Mouse (Mus musculus): ENCODE measurements around the gene Atp6ap2. TPM values are rescaled to one million over a fixed set of nuclear protein-coding genes. Genes with fewer than 3 reads are reported as not detected.
A peak's percentile ranks its signal among the peaks of the same experiment; 100 is the strongest.
"Not testable (repeated sequence)": the region's sequence is repeated elsewhere in the genome, so short reads cannot be mapped to it uniquely, and the experiment has no call there.

Atp6ap2 gene
- polyA plus RNA-seq (2015; fragmentation: Nextera tagmentation; extraction: Ambion mirVana) = 198 TPM in 2 replicates

DNA sequence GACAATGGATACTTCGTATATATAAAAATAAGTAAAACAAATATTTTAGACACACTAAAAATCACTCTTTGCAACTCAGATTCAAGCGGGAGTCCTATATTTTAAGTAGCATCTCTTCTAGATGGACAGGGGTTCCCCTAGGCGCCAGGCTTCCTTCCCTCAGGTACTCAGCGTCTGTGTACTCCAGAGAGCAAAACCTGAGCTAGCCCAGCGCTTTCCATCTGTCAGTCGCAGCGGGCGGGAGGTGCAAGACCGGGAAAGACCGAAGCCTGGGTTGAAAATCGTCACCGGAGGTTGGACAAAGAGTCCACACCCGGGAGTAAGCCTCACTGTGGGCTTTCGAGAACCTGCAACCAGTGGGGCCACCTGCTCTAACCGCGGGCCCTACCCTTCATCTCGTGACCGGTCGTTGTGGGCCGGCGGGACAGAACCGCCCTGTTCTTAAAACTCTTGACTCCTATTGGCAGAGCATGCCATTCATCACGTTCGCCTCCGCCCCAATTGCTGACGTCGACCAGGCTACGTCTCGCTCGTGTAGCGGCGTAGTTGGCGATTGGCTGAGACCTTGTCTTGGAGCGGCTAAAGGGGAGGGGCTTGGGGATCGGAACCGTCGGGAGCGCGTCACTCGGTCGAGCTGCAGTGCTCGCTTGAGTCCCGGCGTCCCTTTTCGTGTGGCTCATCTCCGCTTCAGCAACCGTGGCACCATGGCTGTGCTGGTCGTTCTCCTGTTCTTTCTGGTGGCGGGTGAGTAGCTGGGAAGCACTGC lies at the start of gene Atp6ap2:
Atp6ap2 (plus strand) TSS at position 610 of the 766 bp plus-strand sequence.
- 28% methylated on average over 49 of the region's 49 CpGs for WGBS

DNA sequence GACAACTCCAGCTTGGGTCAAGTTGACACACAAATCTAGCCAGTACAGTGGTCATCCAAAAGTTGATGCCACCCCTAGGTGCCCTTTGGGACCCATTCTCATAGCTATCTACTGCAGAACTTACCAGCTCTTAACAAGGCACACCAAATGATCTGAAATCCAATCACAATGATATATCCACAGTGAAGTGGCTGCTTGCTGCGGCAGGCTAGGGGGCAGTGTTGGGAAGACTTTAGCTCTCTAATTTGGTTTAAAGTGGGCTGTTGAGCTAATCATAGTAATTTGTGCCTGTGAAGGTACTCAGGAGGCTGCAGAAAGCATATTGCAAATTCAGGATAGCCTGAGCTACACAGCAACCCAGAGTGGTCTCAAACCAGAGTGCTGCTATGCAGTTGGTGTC lies 43.2 kb upstream of the Atp6ap2 start:
- Histone ChIP-seq H3K9ac (no peak overlapping the region), H3K27ac (replicated peaks) (no peak overlapping the region), H3K4me1 (replicated peaks) (no peaks in the 10 kb centered on the region), H3K4me2 (no peak overlapping the region), H3K36me3 (no peaks in the 10 kb centered on the region), H3K9me3 (no peaks in the 10 kb centered on the region), H3K27me3 (no peaks in the 10 kb centered on the region), H3K4me3 (no peak overlapping the region)
- WGBS = 75% methylated on average over 1 of the region's 1 CpGs
- ATAC-seq (ENCODE audit: low FRiP score, low read depth) = no peak

More for the DNA sequence above, at the start of gene Atp6ap2:
- Histone ChIP-seq H3K27ac (replicated peaks) (peak within 1 kb of the TSS; percentile 90), H3K4me3 (peak within 1 kb of the TSS; percentile 80), H3K9ac (peak within 1 kb of the TSS; percentile 76), H3K36me3 (no peaks in the 10 kb centered on the region), H3K4me2 (peak within 1 kb of the TSS; percentile 53), H3K9me3 (no peaks in the 10 kb centered on the region), H3K27me3 (no peaks in the 10 kb centered on the region), H3K4me1 (replicated peaks) (peaks cover 10% of the 10 kb centered on the region)
- peak; percentile 100 for ATAC-seq (ENCODE audit: low FRiP score, low read depth)

GRCm38 (mm10) chrX:12557086-12557485 lies 30.5 kb upstream of the Atp6ap2 start:
- Histone ChIP-seq H3K36me3 (no peaks in the 10 kb centered on the region), H3K9ac (no peak overlapping the region), H3K4me2 (no peak overlapping the region), H3K4me1 (replicated peaks) (no peaks in the 10 kb centered on the region), H3K9me3 (no peaks in the 10 kb centered on the region), H3K27me3 (no peaks in the 10 kb centered on the region), H3K4me3 (no peak overlapping the region), H3K27ac (replicated peaks) (no peak overlapping the region)
- no peak for ATAC-seq (ENCODE audit: low FRiP score, low read depth)
- WGBS = 70% methylated on average over 7 of the region's 7 CpGs

DNA sequence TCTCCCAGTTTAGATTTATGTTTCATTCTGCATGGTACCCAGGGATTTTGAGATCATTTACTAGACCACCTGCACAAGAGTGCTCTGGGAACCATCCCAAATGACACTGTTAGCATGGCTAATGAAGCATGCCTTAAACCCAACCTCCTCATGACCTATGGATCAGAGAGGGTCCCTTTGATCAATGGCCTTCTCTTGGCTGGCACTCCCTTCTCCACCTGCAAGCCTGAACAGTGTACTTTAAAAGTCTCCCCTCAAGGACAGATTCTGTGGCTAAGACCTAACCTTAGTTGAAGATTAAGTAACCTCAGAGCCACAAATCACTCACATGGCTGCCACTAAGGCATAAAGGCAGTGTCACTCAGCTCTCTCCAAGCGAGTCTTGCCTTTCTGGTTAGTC lies 16.2 kb upstream of the Atp6ap2 start:
- no peak for ATAC-seq (ENCODE audit: low FRiP score, low read depth)
- H3K27me3 ChIP-seq = no peaks in the 10 kb centered on the region
- H3K27ac ChIP-seq (replicated peaks) = no peak overlapping the region
- no peaks in the 10 kb centered on the region for H3K36me3 ChIP-seq
- no peak overlapping the region for H3K9ac ChIP-seq
- H3K4me2 ChIP-seq = no peak overlapping the region
- no peaks in the 10 kb centered on the region for H3K9me3 ChIP-seq
- no peak overlapping the region for H3K4me3 ChIP-seq
- H3K4me1 ChIP-seq (replicated peaks) = no peaks in the 10 kb centered on the region
- WGBS = 71% methylated on average over 1 of the region's 1 CpGs

DNA sequence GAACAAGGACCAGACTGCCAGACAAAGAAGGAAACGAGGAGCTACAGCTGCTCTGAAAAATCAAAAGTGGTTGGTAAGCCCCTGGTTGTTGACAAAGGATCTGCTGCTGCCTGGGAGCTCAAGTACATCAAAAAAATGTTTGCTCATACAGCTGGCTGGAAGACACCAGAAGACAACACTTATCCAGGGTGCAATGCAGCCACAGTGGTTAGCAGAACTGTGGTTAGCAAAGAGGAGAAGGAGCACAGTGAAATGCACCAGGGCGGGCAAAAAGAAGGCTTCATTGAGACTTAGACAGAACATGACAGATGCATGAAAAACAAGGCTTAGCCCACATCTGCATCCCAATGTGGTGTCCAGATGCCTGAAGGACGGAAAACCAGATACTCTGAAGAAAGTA lies 9.7 kb upstream of the Atp6ap2 start:
- no peaks in the 10 kb centered on the region for H3K27me3 ChIP-seq
- no peaks in the 10 kb centered on the region for H3K36me3 ChIP-seq
- no peaks in the 10 kb centered on the region for H3K4me1 ChIP-seq (replicated peaks)
- H3K4me2 ChIP-seq = no peak overlapping the region
- no peak for ATAC-seq (ENCODE audit: low FRiP score, low read depth)
- H3K27ac ChIP-seq (replicated peaks) = no peak overlapping the region
- H3K4me3 ChIP-seq = no peak overlapping the region
- WGBS = 69% methylated on average over 3 of the region's 3 CpGs
- H3K9me3 ChIP-seq = no peaks in the 10 kb centered on the region
- H3K9ac ChIP-seq = no peak overlapping the region

DNA sequence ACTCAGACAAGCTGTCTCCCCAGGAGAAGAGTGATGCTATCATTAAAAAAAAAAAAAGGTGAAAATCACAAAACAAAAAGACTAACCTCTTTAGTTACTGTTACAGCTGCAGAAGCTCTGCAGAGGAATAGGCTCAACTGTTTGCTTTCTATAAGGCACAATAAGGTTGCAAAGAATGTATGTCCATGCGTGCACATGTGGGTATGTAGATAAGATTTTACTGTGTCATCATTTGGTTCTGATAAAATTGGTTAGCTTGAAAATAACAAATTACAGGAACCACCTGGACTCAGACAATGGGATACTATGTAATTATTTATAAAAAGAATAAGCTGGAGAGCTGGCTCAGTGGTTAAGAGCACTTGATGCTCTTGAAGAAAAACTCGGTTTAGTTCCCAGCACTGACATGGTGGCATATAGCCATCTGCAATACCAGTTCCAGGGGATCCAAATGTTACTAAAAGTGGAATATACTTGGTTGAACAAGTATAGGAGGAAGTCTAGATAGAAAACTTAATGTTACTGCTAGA lies 9.2 kb upstream of the Atp6ap2 start:
- Histone ChIP-seq H3K9me3 (no peaks in the 10 kb centered on the region), H3K9ac (no peak overlapping the region), H3K4me2 (no peak overlapping the region), H3K4me1 (replicated peaks) (no peaks in the 10 kb centered on the region), H3K36me3 (no peaks in the 10 kb centered on the region), H3K27ac (replicated peaks) (no peak overlapping the region), H3K27me3 (no peaks in the 10 kb centered on the region), H3K4me3 (no peak overlapping the region)
- ATAC-seq (ENCODE audit: low FRiP score, low read depth) = no peak
- 83% methylated on average over 2 of the region's 2 CpGs for WGBS

GRCm38 (mm10) chrX:12583261-12583660 lies 4.3 kb upstream of the Atp6ap2 start:
- no peak overlapping the region for H3K9ac ChIP-seq
- H3K4me2 ChIP-seq = no peak overlapping the region
- no peaks in the 10 kb centered on the region for H3K36me3 ChIP-seq
- no peak overlapping the region for H3K27ac ChIP-seq (replicated peaks)
- H3K27me3 ChIP-seq = no peaks in the 10 kb centered on the region
- no peak for ATAC-seq (ENCODE audit: low FRiP score, low read depth)
- 90% methylated on average over 5 of the region's 5 CpGs for WGBS
- H3K9me3 ChIP-seq = no peaks in the 10 kb centered on the region
- no peak overlapping the region for H3K4me3 ChIP-seq
- no peaks in the 10 kb centered on the region for H3K4me1 ChIP-seq (replicated peaks)

GRCm38 (mm10) chrX:12587958-12588355 lies 356 bp downstream of the Atp6ap2 start:
- 10% methylated on average over 17 of the region's 18 CpGs for WGBS
- no peak; the same call in 1 of the 2 replicates for ATAC-seq (ENCODE audit: low FRiP score, low read depth)

DNA sequence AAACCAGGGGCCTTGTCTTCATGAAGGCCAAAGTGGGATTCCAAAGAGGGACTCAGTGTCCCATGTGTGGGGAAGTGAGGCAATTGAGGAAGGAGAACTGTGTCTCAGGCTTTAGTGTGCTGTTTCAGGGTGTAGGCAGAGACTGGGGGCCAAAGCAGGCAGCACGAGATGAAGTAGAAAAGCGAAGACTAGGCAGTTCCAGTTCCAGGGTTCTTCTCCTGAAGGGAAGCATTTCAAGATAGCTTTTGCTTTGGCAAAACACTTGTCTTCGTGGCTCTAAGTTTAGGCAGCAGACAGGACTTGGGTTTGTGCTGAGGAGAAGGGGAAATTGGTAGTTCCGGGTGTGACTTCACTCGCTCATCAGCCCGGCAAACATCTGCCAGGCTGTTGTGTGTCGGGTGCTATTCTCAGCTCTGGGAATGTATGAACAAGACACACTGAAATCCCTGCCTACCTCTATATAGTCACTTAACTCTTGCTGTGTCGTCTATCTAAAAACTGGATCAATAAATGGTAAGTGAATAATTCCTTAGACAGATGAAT lies 3.9 kb downstream of the Atp6ap2 start:
- Histone ChIP-seq H3K4me2 (no peak overlapping the region), H3K4me1 (replicated peaks) (peaks cover 10% of the 10 kb centered on the region), H3K36me3 (no peaks in the 10 kb centered on the region), H3K27me3 (no peaks in the 10 kb centered on the region), H3K9me3 (no peaks in the 10 kb centered on the region), H3K27ac (replicated peaks) (no peak overlapping the region), H3K4me3 (no peak overlapping the region), H3K9ac (no peak overlapping the region)
- ATAC-seq (ENCODE audit: low FRiP score, low read depth) = no peak
- 82% methylated on average over 8 of the region's 8 CpGs for WGBS

More at GRCm38 (mm10) chrX:12587958-12588355, 356 bp downstream of the Atp6ap2 start:
- peak overlapping the region; percentile 80 for H3K4me3 ChIP-seq
- H3K4me1 ChIP-seq (replicated peaks) = peaks cover 10% of the 10 kb centered on the region
- peak overlapping the region; percentile 90 for H3K27ac ChIP-seq (replicated peaks)
- H3K9ac ChIP-seq = peak overlapping the region; percentile 76
- no peaks in the 10 kb centered on the region for H3K9me3 ChIP-seq
- no peaks in the 10 kb centered on the region for H3K27me3 ChIP-seq
- no peaks in the 10 kb centered on the region for H3K36me3 ChIP-seq
- H3K4me2 ChIP-seq = peak overlapping the region; percentile 52

DNA sequence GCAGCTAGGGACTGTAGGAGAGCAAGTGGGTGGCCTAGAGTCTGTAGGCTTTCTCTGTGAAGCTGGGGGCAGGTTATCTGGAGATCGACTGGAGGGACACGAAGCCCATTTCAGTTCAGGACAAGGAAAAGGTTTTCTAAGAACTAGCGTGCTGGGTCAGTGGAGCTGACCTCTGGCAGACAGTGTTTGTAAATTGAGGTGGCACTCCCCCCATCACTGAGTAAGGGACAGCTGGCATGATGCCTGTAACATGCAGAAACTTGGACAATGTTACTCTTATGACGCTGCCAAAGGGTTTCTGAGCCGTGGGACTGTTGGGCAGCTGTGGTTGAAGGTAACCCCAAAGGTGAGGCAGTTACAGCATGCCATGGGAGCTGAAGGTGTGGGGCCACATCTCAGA lies 4.4 kb downstream of the Atp6ap2 start:
- Histone ChIP-seq H3K9me3 (no peaks in the 10 kb centered on the region), H3K4me2 (no peak overlapping the region), H3K36me3 (0 out of 2 replicates have a peak, but pooled peaks cover 4% of the 10 kb centered on the region), H3K27ac (replicated peaks) (no peak overlapping the region), H3K4me3 (no peak overlapping the region), H3K27me3 (no peaks in the 10 kb centered on the region), H3K4me1 (replicated peaks) (peaks cover 10% of the 10 kb centered on the region), H3K9ac (no peak overlapping the region)
- no peak for ATAC-seq (ENCODE audit: low FRiP score, low read depth)
- 52% methylated on average over 5 of the region's 5 CpGs for WGBS

GRCm38 (mm10) chrX:12593824-12594223 lies 6.2 kb downstream of the Atp6ap2 start:
- H3K4me1 ChIP-seq (replicated peaks) = peaks cover 10% of the 10 kb centered on the region
- no peak overlapping the region for H3K4me3 ChIP-seq
- no peak overlapping the region for H3K4me2 ChIP-seq
- ATAC-seq (ENCODE audit: low FRiP score, low read depth) = no peak
- 0 out of 2 replicates have a peak, but pooled peaks cover 4% of the 10 kb centered on the region for H3K36me3 ChIP-seq
- H3K27ac ChIP-seq (replicated peaks) = no peak overlapping the region
- H3K9me3 ChIP-seq = no peaks in the 10 kb centered on the region
- H3K27me3 ChIP-seq = no peaks in the 10 kb centered on the region
- no peak overlapping the region for H3K9ac ChIP-seq
- WGBS = 89% methylated on average over 5 of the region's 5 CpGs

DNA sequence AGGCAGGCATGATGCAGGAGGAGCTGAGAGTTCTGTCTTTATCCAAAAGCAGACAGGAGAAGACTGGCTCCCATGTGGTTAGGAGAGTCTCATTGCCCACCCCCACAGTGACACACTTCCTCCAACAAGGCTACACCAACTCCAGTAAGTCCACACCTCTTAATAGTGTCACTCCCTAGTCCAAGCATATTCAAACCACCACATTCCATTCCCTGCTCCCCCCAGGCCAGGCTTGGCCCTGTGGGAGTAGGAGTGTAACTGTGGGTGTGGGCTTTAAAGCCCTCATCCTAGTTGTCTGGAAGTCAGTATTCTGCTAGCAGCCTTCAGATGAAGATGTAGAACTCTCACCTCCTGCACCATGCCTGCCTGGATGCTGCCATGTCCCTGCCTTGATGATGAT lies 22.9 kb downstream of the Atp6ap2 start:
- not testable (repeated sequence) for H3K4me3 ChIP-seq; ATAC-seq (ENCODE audit: low FRiP score, low read depth); H3K9ac ChIP-seq; H3K27ac ChIP-seq (replicated peaks); H3K27me3 ChIP-seq; H3K4me1 ChIP-seq (replicated peaks); H3K9me3 ChIP-seq; H3K4me2 ChIP-seq
- H3K36me3 ChIP-seq = peaks cover 15% of the 10 kb centered on the region; the same call in 1 of the 2 replicates
